Mouse (Mus musculus) hindbrain, embryonic 10.5 days (tissue): ENCODE data around the gene Car14. TPM values are rescaled to one million over a fixed set of nuclear protein-coding genes. Genes with fewer than 3 reads are reported as not detected.
A peak's percentile ranks its signal among the peaks of the same experiment; 100 is the strongest.
"Not testable (repeated sequence)": the region's sequence is repeated elsewhere in the genome, so short reads cannot be mapped to it uniquely, and the experiment has no call there.

ENCODE experiments used
- DNase-seq: peaks from one replicate; pipeline ENCODE4 v3.0.0-alpha.2; 2017; ENCODE audit warnings: low spot score
- H3K27ac ChIP-seq: fragments of 300-500 bp; sonication (generic); 2 replicates; pipeline ENCODE4 v1.5.1; 2016; ENCODE audit warnings: mild to moderate bottlenecking, moderate library complexity
- H3K27me3 ChIP-seq: fragments of 300-500 bp; sonication (generic); 2 replicates; pipeline ENCODE4 v1.6.1; 2016; ENCODE audit warnings: mild to moderate bottlenecking; ENCODE audit not compliant: poor library complexity, insufficient read depth, severe bottlenecking
- H3K36me3 ChIP-seq: fragments of 300-500 bp; sonication (generic); 2 replicates; pipeline ENCODE4 v1.6.1; 2016; ENCODE audit warnings: mild to moderate bottlenecking, moderate library complexity
- H3K4me1 ChIP-seq: fragments of 300-500 bp; sonication (generic); replicated peaks from 2 replicates; pipeline ENCODE4 v1.6.1; 2016; ENCODE audit warnings: mild to moderate bottlenecking
- H3K4me3 ChIP-seq: fragments of 300-500 bp; sonication (generic); 2 replicates; pipeline ENCODE4 v1.5.1; 2016; ENCODE audit warnings: mild to moderate bottlenecking, moderate library complexity
- H3K9me3 ChIP-seq: fragments of 300-500 bp; sonication (generic); 2 replicates; pipeline ENCODE4 v1.6.1; 2016; ENCODE audit warnings: mild to moderate bottlenecking, moderate library complexity
- WGBS: fragments of 180-500 bp; shearing (Covaris S2); methylation state at CpG from one replicate; pipeline ENCODE4 v1.1.7; 2016; 5-methylcytosine and 5-hydroxymethylcytosine counted together
- polyA plus RNA-seq: library from polyadenylated mRNA; unstranded; fragments of >200 nt; fragmentation: Nextera tagmentation; extraction: Ambion mirVana; gene quantifications from 2 replicates; pipeline ENCODE4 v1.2.1, GENCODE M21; 2016

Gene Car14
- 50.1 and 69.4 TPM in 2 replicates for polyA plus RNA-seq

GRCm38 (mm10) chr3:95904568-95904967 is at the start of gene Car14:
Car14 (minus strand) TSS chr3:95904691.
- peak; percentile 69 for DNase-seq
- peaks cover 11% of the 10 kb centered on the region; the same call in 1 of the 2 replicates for H3K27me3 ChIP-seq
- peaks cover 66% of the 10 kb centered on the region for H3K4me1 ChIP-seq
- WGBS, result under 1% methylated on average over 15 of the region's 15 CpGs
- H3K27ac ChIP-seq, result peak within 1 kb of the TSS; percentile 92
- H3K36me3 ChIP-seq, result peaks cover 13% of the 10 kb centered on the region; the same call in 1 of the 2 replicates
- H3K4me3 ChIP-seq, result peak within 1 kb of the TSS; percentile 57
- no peaks in the 10 kb centered on the region for H3K9me3 ChIP-seq

GRCm38 (mm10) chr3:95953522-95953921 is 49.0 kb upstream of the Car14 start:
- DNase-seq, result no peak
- H3K36me3 ChIP-seq, result peaks cover 7% of the 10 kb centered on the region
- H3K4me1 ChIP-seq, result peaks cover 25% of the 10 kb centered on the region
- no peaks in the 10 kb centered on the region for H3K27me3 ChIP-seq
- peak overlapping the region; percentile 20; the same call in 1 of the 2 replicates for H3K4me3 ChIP-seq
- H3K9me3 ChIP-seq, result no peaks in the 10 kb centered on the region
- 65% methylated on average over 3 of the region's 3 CpGs for WGBS
- H3K27ac ChIP-seq, result peak overlapping the region; percentile 83

GRCm38 (mm10) chr3:95953023-95953422 is 48.5 kb upstream of the Car14 start:
- H3K27me3 ChIP-seq, result no peaks in the 10 kb centered on the region
- peak overlapping the region; percentile 20; the same call in 1 of the 2 replicates for H3K4me3 ChIP-seq
- H3K9me3 ChIP-seq, result no peaks in the 10 kb centered on the region
- peaks cover 25% of the 10 kb centered on the region for H3K4me1 ChIP-seq
- peak overlapping the region; percentile 83 for H3K27ac ChIP-seq
- peaks cover 12% of the 10 kb centered on the region for H3K36me3 ChIP-seq
- DNase-seq, result no peak

- Histone ChIP-seq H3K27ac (peak overlapping the region; percentile 96), H3K4me3 (peak overlapping the region; percentile 64), H3K36me3 (peaks cover 27% of the 10 kb centered on the region), H3K4me1 (peaks cover 25% of the 10 kb centered on the region)
- not testable (repeated sequence) for DNase-seq, H3K9me3 ChIP-seq, H3K27me3 ChIP-seq
- 72% methylated on average over 12 of the region's 12 CpGs for WGBS
These were observed 47.1 kb upstream of the Car14 start for GRCm38 (mm10) chr3:95951566-95951965.

- Histone ChIP-seq H3K4me1 (peaks cover 25% of the 10 kb centered on the region), H3K27me3 (no peaks in the 10 kb centered on the region), H3K36me3 (peaks cover 33% of the 10 kb centered on the region), H3K9me3 (no peaks in the 10 kb centered on the region), H3K4me3 (peak overlapping the region; percentile 64), H3K27ac (peak overlapping the region; percentile 96)
- WGBS, result 1% methylated on average over 49 of the region's 49 CpGs
- DNase-seq, result peak; percentile 94
These were observed 46.5 kb upstream of the Car14 start for GRCm38 (mm10) chr3:95950763-95951551.

- H3K27ac ChIP-seq, result no peak overlapping the region
- H3K4me1 ChIP-seq, result peaks cover 22% of the 10 kb centered on the region
- H3K9me3 ChIP-seq, result no peaks in the 10 kb centered on the region
- 91% methylated on average over 5 of the region's 5 CpGs for WGBS
- DNase-seq, result no peak
- H3K27me3 ChIP-seq, result no peaks in the 10 kb centered on the region
- H3K36me3 ChIP-seq, result peaks cover 59% of the 10 kb centered on the region
- no peak overlapping the region for H3K4me3 ChIP-seq
These were observed 43.8 kb upstream of the Car14 start for GRCm38 (mm10) chr3:95948325-95948724.

GRCm38 (mm10) chr3:95945731-95946240 is 41.3 kb upstream of the Car14 start:
- no peak overlapping the region for H3K4me3 ChIP-seq
- no peak overlapping the region for H3K27ac ChIP-seq
- no peak for DNase-seq
- no peaks in the 10 kb centered on the region for H3K9me3 ChIP-seq
- WGBS, result 88% methylated on average over 14 of the region's 14 CpGs
- H3K36me3 ChIP-seq, result peaks cover 84% of the 10 kb centered on the region
- H3K27me3 ChIP-seq, result no peaks in the 10 kb centered on the region
- H3K4me1 ChIP-seq, result 0 out of 2 replicates have a peak, but pooled peaks cover 3% of the 10 kb centered on the region

- Histone ChIP-seq H3K36me3 (peaks cover 95% of the 10 kb centered on the region), H3K4me3 (no peak overlapping the region), H3K9me3 (no peaks in the 10 kb centered on the region), H3K4me1 (no peaks in the 10 kb centered on the region), H3K27me3 (no peaks in the 10 kb centered on the region), H3K27ac (no peak overlapping the region)
- DNase-seq, result no peak
- WGBS, result 91% methylated on average over 8 of the region's 8 CpGs
These were observed 40.3 kb upstream of the Car14 start for GRCm38 (mm10) chr3:95944742-95945141.

GRCm38 (mm10) chr3:95943226-95943625 is 38.7 kb upstream of the Car14 start:
- no peaks in the 10 kb centered on the region for H3K4me1 ChIP-seq
- no peak for DNase-seq
- H3K4me3 ChIP-seq, result no peak overlapping the region
- H3K27me3 ChIP-seq, result no peaks in the 10 kb centered on the region
- H3K27ac ChIP-seq, result no peak overlapping the region
- 94% methylated on average over 7 of the region's 7 CpGs for WGBS
- H3K36me3 ChIP-seq, result peaks cover 100% of the 10 kb centered on the region
- H3K9me3 ChIP-seq, result no peaks in the 10 kb centered on the region

GRCm38 (mm10) chr3:95942749-95943148 is 38.3 kb upstream of the Car14 start:
- Histone ChIP-seq H3K36me3 (peaks cover 100% of the 10 kb centered on the region), H3K4me1 (no peaks in the 10 kb centered on the region), H3K27ac (no peak overlapping the region), H3K9me3 (no peaks in the 10 kb centered on the region), H3K27me3 (no peaks in the 10 kb centered on the region), H3K4me3 (no peak overlapping the region)
- WGBS, result 93% methylated on average over 6 of the region's 6 CpGs
- no peak for DNase-seq

- WGBS, result 93% methylated on average over 15 of the region's 15 CpGs
- DNase-seq, result peak; percentile 27
These were observed 34.3 kb upstream of the Car14 start for GRCm38 (mm10) chr3:95938835-95939234.

GRCm38 (mm10) chr3:95938217-95938616 is 33.7 kb upstream of the Car14 start:
- H3K27me3 ChIP-seq, result no peaks in the 10 kb centered on the region
- no peak for DNase-seq
- no peaks in the 10 kb centered on the region for H3K9me3 ChIP-seq
- no peak overlapping the region for H3K27ac ChIP-seq
- H3K4me1 ChIP-seq, result no peaks in the 10 kb centered on the region
- 95% methylated on average over 8 of the region's 8 CpGs for WGBS
- H3K4me3 ChIP-seq, result no peak overlapping the region
- peaks cover 94% of the 10 kb centered on the region for H3K36me3 ChIP-seq

More at GRCm38 (mm10) chr3:95938835-95939234, 34.3 kb upstream of the Car14 start:
- no peaks in the 10 kb centered on the region for H3K4me1 ChIP-seq
- H3K27ac ChIP-seq, result no peak overlapping the region
- no peaks in the 10 kb centered on the region for H3K9me3 ChIP-seq
- H3K27me3 ChIP-seq, result no peaks in the 10 kb centered on the region
- peaks cover 94% of the 10 kb centered on the region for H3K36me3 ChIP-seq
- H3K4me3 ChIP-seq, result no peak overlapping the region

GRCm38 (mm10) chr3:95934448-95934847 is 30.0 kb upstream of the Car14 start:
- H3K27me3 ChIP-seq, result no peaks in the 10 kb centered on the region
- DNase-seq, result no peak
- 96% methylated on average over 1 of the region's 1 CpGs for WGBS
- H3K4me1 ChIP-seq, result peaks cover 22% of the 10 kb centered on the region
- H3K36me3 ChIP-seq, result peaks cover 69% of the 10 kb centered on the region
- H3K27ac ChIP-seq, result no peak overlapping the region
- H3K9me3 ChIP-seq, result no peaks in the 10 kb centered on the region
- H3K4me3 ChIP-seq, result no peak overlapping the region
